Mouse (Mus musculus) midbrain, embryonic 12.5 days (tissue): ENCODE data around the gene Cyp2s1. TPM values are rescaled to one million over a fixed set of nuclear protein-coding genes. Genes with fewer than 3 reads are reported as not detected.

ENCODE experiments used
- ATAC-seq: fragments of 200-750 bp; cut with Nextera tagmentation; 2 replicates; pipeline ENCODE4 v1.8.0; 2017; ENCODE audit warnings: low read depth, moderate TSS enrichment, moderate library complexity; ENCODE audit not compliant: low FRiP score
- H3K27ac ChIP-seq: fragments of 300-500 bp; sonication (generic); replicated peaks from 2 replicates; pipeline ENCODE4 v1.5.1; 2016; ENCODE audit warnings: mild to moderate bottlenecking
- H3K27me3 ChIP-seq: fragments of 300-500 bp; sonication (generic); 2 replicates; pipeline ENCODE4 v1.6.1; 2016; ENCODE audit warnings: mild to moderate bottlenecking
- H3K36me3 ChIP-seq: fragments of 300-500 bp; sonication (generic); 2 replicates; pipeline ENCODE4 v1.6.1; 2016
- H3K4me1 ChIP-seq: fragments of 300-500 bp; sonication (generic); 2 replicates; pipeline ENCODE4 v1.6.1; 2016
- H3K4me2 ChIP-seq: fragments of 300-500 bp; sonication (generic); replicated peaks from 2 replicates; pipeline ENCODE4 v1.6.1; 2016; ENCODE audit warnings: mild to moderate bottlenecking, moderate library complexity
- H3K4me3 ChIP-seq: fragments of 300-500 bp; sonication (generic); 2 replicates; pipeline ENCODE4 v1.5.1; 2016; ENCODE audit warnings: mild to moderate bottlenecking
- H3K9ac ChIP-seq: fragments of 300-500 bp; sonication (generic); replicated peaks from 2 replicates; pipeline ENCODE4 v1.6.1; 2016; ENCODE audit warnings: mild to moderate bottlenecking, moderate library complexity
- H3K9me3 ChIP-seq: fragments of 300-500 bp; sonication (generic); 2 replicates; pipeline ENCODE4 v1.6.1; 2016; ENCODE audit warnings: mild to moderate bottlenecking
- WGBS: fragments of 180-500 bp; shearing (Covaris S2); methylation state at CpG from one replicate; pipeline ENCODE4 v1.1.7; 2016; 5-methylcytosine and 5-hydroxymethylcytosine counted together
- polyA plus RNA-seq: library from polyadenylated mRNA; unstranded; fragments of >200 nt; fragmentation: Nextera tagmentation; extraction: Ambion mirVana; gene quantifications from 2 replicates; pipeline ENCODE4 v1.2.1, GENCODE M21; 2016

Cyp2s1 gene
- polyA plus RNA-seq, 1 experiment from 2014 or later = 0.64 TPM

DNA sequence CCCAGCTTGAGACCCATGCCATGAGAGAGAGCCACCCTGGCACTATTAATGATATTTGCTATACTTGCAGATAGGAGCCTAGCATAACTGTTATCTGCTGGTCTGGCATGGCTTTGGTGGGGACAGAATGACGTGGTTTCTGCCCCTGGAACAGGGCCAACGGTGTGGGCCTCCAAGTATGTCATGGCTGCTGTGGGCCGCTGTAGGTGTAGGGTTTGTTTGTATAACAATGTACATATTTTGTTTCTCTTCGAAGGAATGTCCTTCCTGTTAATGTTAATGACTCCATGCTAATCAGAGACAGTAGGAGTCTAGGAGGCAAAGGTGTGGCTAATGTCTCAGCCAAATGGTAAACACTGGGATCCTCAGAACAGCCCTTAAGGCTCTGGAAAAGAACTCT is 24.2 kb upstream of the Cyp2s1 start:
- no peak for ATAC-seq
- Histone ChIP-seq H3K4me1 (no peaks in the 10 kb centered on the region), H3K27me3 (no peaks in the 10 kb centered on the region), H3K4me2 (no peak overlapping the region), H3K9me3 (no peaks in the 10 kb centered on the region), H3K36me3 (no peaks in the 10 kb centered on the region), H3K9ac (no peak overlapping the region), H3K4me3 (no peak overlapping the region), H3K27ac (no peak overlapping the region)
- 75% methylated on average over 4 of the region's 4 CpGs for WGBS

DNA sequence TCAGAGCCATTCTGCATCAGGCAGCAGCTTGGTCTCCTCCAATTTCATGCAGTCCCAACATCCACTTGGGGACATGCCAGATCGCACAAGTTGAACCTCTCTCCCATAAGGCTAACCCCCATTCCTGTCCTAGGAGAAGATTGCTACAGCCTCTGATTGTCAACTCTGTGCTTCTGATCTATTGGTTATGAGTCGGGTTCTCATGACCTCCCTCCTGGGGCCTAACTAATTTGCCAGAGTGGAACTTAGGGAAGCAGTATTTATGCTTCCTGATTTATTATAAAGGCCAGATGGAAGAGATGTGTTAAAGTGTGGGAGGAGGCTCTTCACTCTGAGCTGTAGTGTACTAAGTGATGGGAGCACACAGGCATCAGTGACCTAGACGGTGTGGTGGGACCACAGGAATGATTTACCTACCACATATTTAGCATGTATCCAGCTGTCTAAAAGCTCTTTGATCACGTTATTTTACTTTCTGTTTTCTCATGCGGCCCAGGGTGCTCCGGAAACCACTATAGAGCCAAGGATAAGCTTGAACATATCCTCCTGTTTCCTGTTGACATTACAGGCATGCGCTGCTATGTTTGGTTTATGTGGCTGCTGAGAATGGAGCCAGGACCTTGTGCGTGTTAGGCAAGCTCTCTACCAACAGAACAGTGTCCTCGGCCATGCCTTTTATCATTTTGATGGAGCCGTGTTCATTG is 18.6 kb upstream of the Cyp2s1 start:
- H3K9ac ChIP-seq = no peak overlapping the region
- 83% methylated on average over 10 of the region's 10 CpGs for WGBS
- no peaks in the 10 kb centered on the region for H3K9me3 ChIP-seq
- H3K4me3 ChIP-seq = no peak overlapping the region
- H3K27me3 ChIP-seq = no peaks in the 10 kb centered on the region
- ATAC-seq = no peak
- no peaks in the 10 kb centered on the region for H3K36me3 ChIP-seq
- no peaks in the 10 kb centered on the region for H3K4me1 ChIP-seq
- no peak overlapping the region for H3K27ac ChIP-seq
- H3K4me2 ChIP-seq = no peak overlapping the region

DNA sequence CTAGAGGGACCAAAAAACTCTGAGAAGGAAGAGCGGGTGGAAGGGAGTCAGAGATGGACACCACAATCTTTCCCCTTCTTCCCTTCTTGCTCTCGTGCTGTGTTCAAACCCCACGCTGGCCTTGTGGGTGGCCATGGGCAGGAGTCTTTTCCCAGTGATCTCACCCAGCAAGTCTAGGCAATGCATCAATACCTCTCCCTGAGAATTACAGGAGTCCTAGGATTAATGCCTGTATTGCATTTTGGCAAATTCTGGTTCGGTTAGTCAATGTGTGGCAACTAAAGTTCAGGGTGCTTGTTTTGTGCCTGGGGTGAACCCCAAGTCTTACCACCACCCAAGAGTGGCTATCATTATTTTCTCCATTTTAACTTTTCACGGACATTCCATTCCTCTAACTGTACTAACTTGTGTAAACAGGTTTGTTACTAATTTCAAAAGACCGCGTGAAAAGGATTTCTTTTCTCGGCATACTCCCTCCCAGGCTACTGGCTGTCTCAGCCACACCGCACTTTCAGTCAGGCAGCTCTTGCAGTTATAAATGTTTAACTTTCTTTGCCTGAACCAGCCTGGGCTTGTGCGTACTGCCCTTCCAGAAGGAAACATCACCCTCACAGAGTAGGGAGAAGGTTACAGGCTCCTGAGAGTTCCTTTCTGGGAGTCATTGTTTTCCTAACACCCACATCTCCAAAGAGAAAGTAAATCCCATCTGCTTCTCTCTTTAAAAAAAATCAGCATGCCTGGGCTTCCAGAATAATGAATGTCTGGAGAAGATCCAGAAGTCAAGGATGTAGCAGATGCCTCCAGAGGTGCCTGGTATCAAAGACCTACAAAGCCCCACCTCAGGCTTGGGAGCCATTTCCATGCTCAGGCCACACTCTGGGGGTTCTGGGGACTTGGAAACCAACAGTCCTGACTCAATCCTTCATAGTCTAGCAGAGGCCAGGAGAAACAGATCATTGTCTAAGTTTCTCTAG is 15.1 kb upstream of the Cyp2s1 start:
- H3K4me1 ChIP-seq = no peaks in the 10 kb centered on the region
- ATAC-seq = no peak
- no peak overlapping the region for H3K27ac ChIP-seq
- no peak overlapping the region for H3K4me3 ChIP-seq
- no peaks in the 10 kb centered on the region for H3K27me3 ChIP-seq
- H3K4me2 ChIP-seq = no peak overlapping the region
- H3K36me3 ChIP-seq = no peaks in the 10 kb centered on the region
- no peak overlapping the region for H3K9ac ChIP-seq
- WGBS = 87% methylated on average over 10 of the region's 10 CpGs
- H3K9me3 ChIP-seq = no peaks in the 10 kb centered on the region

DNA sequence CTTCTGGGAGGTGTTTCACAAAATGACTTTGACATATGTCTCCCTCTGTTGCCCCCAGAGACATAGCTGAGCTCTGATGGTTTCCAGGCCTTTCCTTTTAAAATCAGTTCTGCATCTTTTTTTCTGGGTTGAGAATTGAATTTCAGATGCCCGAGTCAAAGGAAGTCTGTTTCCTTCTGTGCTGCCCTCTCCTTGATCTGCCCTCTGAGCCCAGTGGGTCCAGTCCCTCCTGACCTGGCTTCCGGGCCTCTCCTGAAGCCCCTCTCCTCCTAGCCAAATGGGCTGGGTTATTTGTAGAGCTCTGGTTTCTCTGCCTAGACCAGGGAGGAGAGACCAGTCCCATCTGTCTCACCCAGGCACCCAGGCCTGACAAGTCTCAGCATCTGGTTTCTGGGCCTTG is 13.5 kb upstream of the Cyp2s1 start:
- no peaks in the 10 kb centered on the region for H3K4me1 ChIP-seq
- no peak overlapping the region for H3K4me2 ChIP-seq
- no peak overlapping the region for H3K27ac ChIP-seq
- no peaks in the 10 kb centered on the region for H3K36me3 ChIP-seq
- no peak overlapping the region for H3K9ac ChIP-seq
- H3K9me3 ChIP-seq = no peaks in the 10 kb centered on the region
- ATAC-seq = no peak
- H3K27me3 ChIP-seq = no peaks in the 10 kb centered on the region
- H3K4me3 ChIP-seq = no peak overlapping the region
- WGBS = 48% methylated on average over 2 of the region's 2 CpGs

DNA sequence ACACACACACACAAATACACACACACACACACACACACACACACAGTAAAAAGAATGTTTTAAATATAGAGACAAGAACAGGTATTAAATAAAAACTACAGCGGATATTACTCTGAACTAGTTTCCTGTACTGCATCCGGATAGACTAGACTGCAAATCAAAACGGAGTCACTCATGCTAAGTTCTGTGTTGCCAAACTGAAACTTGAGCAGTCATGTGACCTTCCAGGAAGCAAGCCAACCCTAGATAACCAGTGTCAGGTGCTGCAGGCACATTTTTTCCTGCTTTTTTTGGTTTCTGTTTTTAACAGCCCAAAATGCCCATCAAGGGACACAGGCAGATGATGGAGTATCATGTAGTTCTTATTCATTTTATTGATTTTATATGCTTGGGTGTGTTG is 10.5 kb upstream of the Cyp2s1 start:
- 90% methylated on average over 3 of the region's 3 CpGs for WGBS
- no peak for ATAC-seq
- H3K9me3 ChIP-seq = no peaks in the 10 kb centered on the region
- H3K27ac ChIP-seq = no peak overlapping the region
- no peak overlapping the region for H3K4me3 ChIP-seq
- H3K27me3 ChIP-seq = no peaks in the 10 kb centered on the region
- no peaks in the 10 kb centered on the region for H3K36me3 ChIP-seq
- no peaks in the 10 kb centered on the region for H3K4me1 ChIP-seq
- no peak overlapping the region for H3K4me2 ChIP-seq
- no peak overlapping the region for H3K9ac ChIP-seq

DNA sequence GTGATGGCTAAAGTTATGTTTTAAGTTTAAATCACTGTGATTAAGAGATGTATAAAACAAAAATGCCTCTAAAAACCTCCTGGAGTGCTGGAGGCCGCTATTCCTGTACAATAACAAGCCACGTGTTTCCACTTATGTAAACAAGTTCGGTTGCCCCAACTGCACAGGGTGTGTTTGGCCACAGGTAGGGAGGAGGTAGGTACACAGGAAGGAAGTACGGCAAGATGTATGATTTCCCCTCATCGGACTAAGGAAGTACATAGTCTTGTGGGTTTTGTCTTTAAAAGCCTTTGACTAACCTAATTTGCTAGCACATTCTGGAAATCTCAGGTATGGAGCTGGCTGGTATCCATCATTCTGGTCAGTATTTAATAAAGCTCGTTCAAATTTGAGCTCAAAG is 9.3 kb upstream of the Cyp2s1 start:
- H3K9ac ChIP-seq = no peak overlapping the region
- H3K36me3 ChIP-seq = no peaks in the 10 kb centered on the region
- H3K27me3 ChIP-seq = no peaks in the 10 kb centered on the region
- WGBS = 85% methylated on average over 6 of the region's 6 CpGs
- H3K4me2 ChIP-seq = no peak overlapping the region
- H3K4me3 ChIP-seq = no peak overlapping the region
- no peaks in the 10 kb centered on the region for H3K4me1 ChIP-seq
- no peak overlapping the region for H3K27ac ChIP-seq
- no peaks in the 10 kb centered on the region for H3K9me3 ChIP-seq
- no peak for ATAC-seq

DNA sequence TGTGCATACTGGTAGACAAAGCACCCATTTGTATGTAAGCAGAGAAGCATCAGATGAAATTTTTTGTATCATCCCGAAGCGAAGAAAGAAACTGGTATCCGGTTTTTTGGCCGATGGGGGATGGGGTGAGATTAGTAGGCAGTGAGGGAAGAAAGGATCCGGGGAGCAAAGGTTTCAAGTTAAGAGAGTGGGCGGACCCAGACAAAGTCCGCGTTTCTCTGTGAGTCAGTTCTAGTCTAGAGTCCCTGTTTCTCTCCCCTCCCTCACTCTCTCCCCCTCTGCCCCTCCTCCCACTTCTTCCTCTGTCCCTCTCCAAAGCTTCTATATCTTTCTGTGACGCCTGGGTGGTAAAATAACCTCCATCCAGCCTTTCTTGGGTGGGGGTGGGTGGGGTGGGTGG is 8.3 kb upstream of the Cyp2s1 start:
- 53% methylated on average over 9 of the region's 9 CpGs for WGBS
- ATAC-seq = no peak
- no peaks in the 10 kb centered on the region for H3K36me3 ChIP-seq
- H3K4me1 ChIP-seq = no peaks in the 10 kb centered on the region
- no peak overlapping the region for H3K9ac ChIP-seq
- H3K4me3 ChIP-seq = no peak overlapping the region
- H3K9me3 ChIP-seq = no peaks in the 10 kb centered on the region
- H3K27me3 ChIP-seq = no peaks in the 10 kb centered on the region
- H3K4me2 ChIP-seq = no peak overlapping the region
- H3K27ac ChIP-seq = no peak overlapping the region

DNA sequence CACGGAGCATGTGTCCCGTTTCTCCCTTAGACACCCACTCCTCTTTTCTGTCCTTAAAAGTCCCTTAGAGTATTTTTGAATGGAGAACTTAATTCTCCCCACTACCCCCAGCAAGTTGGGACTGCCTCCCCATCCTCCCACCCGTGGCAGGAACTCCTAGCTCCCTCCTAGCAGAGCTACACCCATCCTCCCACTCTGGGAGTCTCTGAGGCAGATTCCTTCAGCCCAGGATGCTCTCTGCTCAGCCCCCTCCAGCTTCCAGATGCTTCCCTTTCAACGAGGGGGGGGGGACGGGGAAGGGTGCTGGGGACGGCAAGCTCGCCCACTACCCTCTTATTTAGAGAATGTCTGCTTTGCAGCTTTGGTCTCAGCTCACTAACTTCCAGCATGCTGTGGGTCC is 1.1 kb downstream of the Cyp2s1 start:
- H3K4me2 ChIP-seq = peak overlapping the region; percentile 82
- peaks cover 11% of the 10 kb centered on the region for H3K4me1 ChIP-seq
- H3K36me3 ChIP-seq = no peaks in the 10 kb centered on the region
- H3K9ac ChIP-seq = no peak overlapping the region
- ATAC-seq = no peak
- H3K27me3 ChIP-seq = peaks cover 26% of the 10 kb centered on the region
- 25% methylated on average over 7 of the region's 7 CpGs for WGBS
- no peak overlapping the region for H3K4me3 ChIP-seq
- H3K9me3 ChIP-seq = no peaks in the 10 kb centered on the region
- no peak overlapping the region for H3K27ac ChIP-seq

DNA sequence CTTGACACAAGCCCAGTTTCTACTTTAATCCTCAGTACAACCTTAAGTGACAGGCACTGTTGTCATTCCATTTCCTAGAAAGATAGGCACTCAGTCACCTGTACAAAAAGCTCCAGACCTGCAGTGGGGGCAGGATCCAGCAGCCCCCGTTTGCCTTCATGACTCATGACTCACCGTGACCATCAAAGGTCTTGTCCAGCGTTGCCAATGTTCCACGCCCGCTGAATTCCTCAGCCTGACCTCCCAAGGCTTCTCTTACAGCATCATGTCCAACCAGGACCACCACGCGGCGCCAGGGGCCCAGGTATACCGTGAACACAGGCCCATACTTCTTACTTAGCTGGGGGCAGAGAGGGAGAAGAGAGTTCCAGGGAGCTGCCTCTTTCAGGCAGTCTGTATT is 2.0 kb downstream of the Cyp2s1 start:
- Histone ChIP-seq H3K4me3 (no peak overlapping the region), H3K4me1 (peaks cover 11% of the 10 kb centered on the region), H3K27me3 (peaks cover 26% of the 10 kb centered on the region), H3K36me3 (no peaks in the 10 kb centered on the region), H3K27ac (no peak overlapping the region), H3K9ac (no peak overlapping the region), H3K9me3 (no peaks in the 10 kb centered on the region), H3K4me2 (no peak overlapping the region)
- WGBS = 84% methylated on average over 9 of the region's 9 CpGs
- ATAC-seq = no peak

DNA sequence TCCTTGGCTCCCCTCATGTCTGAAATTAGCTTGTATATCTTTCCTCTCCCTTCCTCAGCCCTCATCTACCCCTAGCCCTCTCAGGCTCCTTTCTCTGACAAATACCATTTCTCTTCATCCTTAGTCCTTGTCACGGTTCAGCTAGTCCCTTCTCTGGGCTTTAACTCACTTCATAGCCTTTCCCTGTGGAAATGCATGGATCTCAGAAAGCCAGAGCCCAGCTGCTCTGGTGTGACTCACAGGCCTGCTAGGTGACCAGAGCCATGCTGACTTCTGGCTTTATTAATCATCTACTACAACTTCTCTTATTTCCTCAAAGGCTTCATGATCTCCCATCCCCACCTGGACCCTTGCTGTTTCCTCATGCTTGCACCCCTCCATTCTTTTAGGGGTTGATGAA is 4.5 kb downstream of the Cyp2s1 start:
- Histone ChIP-seq H3K9ac (no peak overlapping the region), H3K36me3 (no peaks in the 10 kb centered on the region), H3K9me3 (no peaks in the 10 kb centered on the region), H3K4me1 (peaks cover 11% of the 10 kb centered on the region), H3K4me3 (no peak overlapping the region), H3K4me2 (no peak overlapping the region), H3K27me3 (peaks cover 26% of the 10 kb centered on the region), H3K27ac (no peak overlapping the region)
- 58% methylated on average over 1 of the region's 1 CpGs for WGBS
- no peak for ATAC-seq

DNA sequence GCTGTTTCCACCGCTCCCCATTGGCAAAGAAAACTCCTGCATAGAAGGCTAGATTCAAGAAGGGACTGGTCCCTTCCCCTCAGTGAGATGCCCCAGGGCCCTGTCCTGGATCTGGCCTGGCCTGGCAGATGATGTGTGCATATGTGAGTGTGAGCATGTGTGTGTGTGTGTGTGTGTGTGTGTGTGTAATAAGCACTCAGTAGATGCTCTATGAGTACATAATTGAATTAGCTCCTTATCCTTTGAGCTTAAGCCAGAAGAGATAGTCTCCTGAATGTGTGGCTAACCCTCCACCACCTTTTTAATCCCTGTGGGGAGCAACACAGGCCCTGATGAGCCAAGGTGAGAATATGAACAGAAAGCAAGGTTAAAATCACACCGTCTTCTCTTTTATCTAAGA is 5.0 kb downstream of the Cyp2s1 start:
- no peak overlapping the region for H3K9ac ChIP-seq
- no peak overlapping the region for H3K4me2 ChIP-seq
- H3K9me3 ChIP-seq = no peaks in the 10 kb centered on the region
- H3K4me3 ChIP-seq = no peak overlapping the region
- H3K27me3 ChIP-seq = peaks cover 23% of the 10 kb centered on the region
- ATAC-seq = no peak
- no peaks in the 10 kb centered on the region for H3K36me3 ChIP-seq
- H3K4me1 ChIP-seq = peaks cover 9% of the 10 kb centered on the region
- H3K27ac ChIP-seq = no peak overlapping the region
- 66% methylated on average over 2 of the region's 2 CpGs for WGBS

DNA sequence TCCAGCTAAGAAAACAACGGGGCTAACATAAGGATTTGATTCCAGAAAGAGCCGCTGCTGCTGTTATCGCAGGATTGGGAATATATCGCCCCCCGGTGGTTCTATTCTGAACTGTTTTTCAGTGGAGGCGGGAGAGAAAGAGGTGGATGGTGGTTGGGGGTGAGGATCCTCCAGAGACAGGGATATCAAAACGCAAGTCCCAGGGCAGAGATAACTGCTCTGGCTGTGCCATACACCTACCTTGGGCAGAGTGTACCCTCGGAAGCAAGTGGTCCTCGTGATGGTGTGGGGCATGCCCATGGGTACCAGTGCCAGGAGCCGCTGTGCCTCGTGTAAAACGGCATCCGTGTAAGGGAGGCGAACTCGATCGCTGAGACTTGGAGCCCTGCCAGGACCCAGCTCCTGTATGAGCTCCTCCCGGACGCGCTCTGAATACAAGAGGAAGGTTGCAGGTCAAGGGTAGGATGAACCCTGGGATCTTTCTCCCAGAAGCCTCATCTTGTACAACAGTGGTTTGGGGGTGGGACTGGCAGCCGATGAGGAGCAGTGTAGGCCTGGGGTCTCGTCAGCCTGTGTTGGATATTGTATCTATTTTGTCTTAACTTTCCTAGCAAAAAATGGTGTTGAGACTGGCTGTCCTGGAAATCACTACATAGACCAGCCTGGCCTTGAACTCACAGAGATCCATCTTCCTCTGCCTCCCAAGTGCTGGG is 10.9 kb downstream of the Cyp2s1 start:
- no peaks in the 10 kb centered on the region for H3K27me3 ChIP-seq
- H3K4me2 ChIP-seq = peak overlapping the region; percentile 37
- H3K4me1 ChIP-seq = peaks cover 7% of the 10 kb centered on the region
- H3K9ac ChIP-seq = no peak overlapping the region
- WGBS = 26% methylated on average over 21 of the region's 21 CpGs
- H3K27ac ChIP-seq = no peak overlapping the region
- 0 out of 2 replicates have a peak overlapping the region, but pooled peaks have one; percentile 9 for H3K4me3 ChIP-seq
- H3K9me3 ChIP-seq = no peaks in the 10 kb centered on the region
- no peaks in the 10 kb centered on the region for H3K36me3 ChIP-seq
- peak; percentile 74 for ATAC-seq
